Mouse (Mus musculus) C2C12 (cell line): ENCODE data around the gene Trdmt1.

ENCODE experiments used
- MAX ChIP-seq: IDR thresholded peaks from one replicate; pipeline ENCODE4 v1.6.1; 2011; ENCODE audit warnings: mild to moderate bottlenecking, control low read depth
- USF1 ChIP-seq: IDR thresholded peaks from one replicate; pipeline ENCODE4 v1.6.1; 2011; ENCODE audit warnings: low read depth, mild to moderate bottlenecking, control low read depth, moderate library complexity

- TF ChIP-seq MAX (no peak), USF1 (no peak)
Measured at GRCm38 (mm10) chr2:13499196-13499595, 45.3 kb downstream of the Trdmt1 start.
